Mouse (Mus musculus) erythroblast, adult 5-6 weeks (primary cell): Measurements from ENCODE around the gene Dgke. TPM values are rescaled to one million over a fixed set of nuclear protein-coding genes. Genes with fewer than 3 reads are reported as not detected.
"Not testable (repeated sequence)": the region's sequence is repeated elsewhere in the genome, so short reads cannot be mapped to it uniquely, and the experiment has no call there.

Source experiments
- ATAC-seq: replicated peaks from 2 replicates; pipeline ENCODE4 v1.8.0; 2016; ENCODE audit warnings: moderate number of reproducible peaks, mild to moderate bottlenecking, moderate TSS enrichment, inconsistent platforms; ENCODE audit not compliant: poor library complexity, low FRiP score, severe bottlenecking
- total RNA-seq, 2 experiments: library from RNA; stranded (forward) in 1 of 2; stranded (reverse) in 1 of 2; fragments of 150-400 nt in 1 of 2; fragments of 200-764, 138-1000 nt in 1 of 2; gene quantifications; 2 replicates each; pipeline versions ENCODE4 v1.2.3 to v1.2.4; 2015 to 2017; ENCODE audit warnings: low replicate concordance in 2 of 2

Dgke gene
- total RNA-seq (2015; ENCODE audit: low replicate concordance) (not detected in 2 replicates), total RNA-seq (2017; ENCODE audit: low replicate concordance) (0.70 and 1.8 TPM in 2 replicates)

DNA sequence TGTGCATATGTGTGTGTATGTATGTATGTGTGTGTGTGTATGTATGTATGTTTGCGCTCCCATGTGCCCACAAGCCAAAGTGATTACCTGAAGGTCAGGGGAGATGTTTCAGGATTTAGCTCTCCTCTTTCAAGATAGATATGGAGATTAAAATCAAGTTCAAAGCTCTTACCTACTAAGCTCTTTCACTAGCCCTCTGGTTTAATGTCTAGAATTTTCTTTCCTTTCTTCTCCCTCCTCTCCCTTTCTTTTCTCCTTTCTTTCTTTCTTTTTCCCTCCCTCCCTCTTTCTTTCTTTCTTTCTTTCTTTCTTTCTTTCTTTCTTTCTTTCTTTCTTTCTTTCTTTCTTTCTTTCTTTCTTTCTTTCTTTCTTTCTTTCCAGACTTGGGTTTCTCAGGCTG, at the start of gene Dgke:
Gene Dgke, minus strand, starts transcription at position 101 of the 400 bp plus-strand sequence.
- ATAC-seq, result no peak

DNA sequence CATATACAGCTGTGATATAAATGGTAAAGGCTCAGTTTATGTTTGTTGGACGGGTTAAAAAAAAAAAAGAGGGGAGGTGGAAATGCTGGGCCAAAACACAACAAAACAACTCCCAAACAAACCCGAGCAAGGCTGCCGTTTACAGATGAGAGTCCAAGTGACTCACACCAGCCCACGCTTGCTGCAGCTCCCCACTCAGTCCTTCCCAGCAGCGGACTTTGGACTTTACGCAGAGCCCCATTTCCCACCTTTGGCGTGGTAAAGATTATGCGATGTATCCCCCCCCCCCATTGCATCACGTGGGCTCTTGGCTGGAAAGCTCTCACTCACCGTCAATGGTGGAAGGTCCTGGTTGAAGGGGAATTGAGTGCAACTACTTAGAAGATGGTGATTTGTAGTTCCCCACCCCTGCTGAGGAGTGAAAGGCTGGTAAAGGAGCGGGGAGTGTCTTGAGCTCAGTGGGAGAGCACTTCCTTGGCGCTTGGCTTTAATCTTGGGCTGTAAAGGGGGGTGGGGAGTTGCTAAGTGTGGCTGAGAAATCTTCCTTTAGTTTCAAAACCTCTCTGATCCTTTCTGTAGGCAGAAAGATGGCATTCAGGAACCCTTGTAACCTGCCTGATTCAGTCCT, 40.6 kb upstream of the Dgke start:
- no peak for ATAC-seq

DNA sequence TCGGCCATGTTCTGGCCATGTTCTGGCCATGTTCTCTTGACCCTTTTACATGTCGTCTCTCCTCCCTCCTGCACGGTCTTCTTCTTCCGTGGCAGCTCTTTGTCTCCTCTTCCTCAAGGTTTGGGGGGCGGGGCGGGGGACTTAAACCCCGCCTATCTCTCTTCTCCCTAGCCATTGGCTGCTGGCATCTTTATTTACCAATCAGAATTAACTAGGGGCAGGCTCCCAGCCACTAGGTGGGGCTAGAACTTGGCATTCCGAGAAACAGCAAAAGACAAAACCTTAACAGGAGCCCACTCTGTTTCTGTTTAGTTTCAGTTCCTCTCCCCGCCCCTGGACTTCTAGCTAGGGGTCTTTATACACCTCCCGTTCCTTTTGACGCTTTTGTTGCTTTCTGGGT, 39.2 kb upstream of the Dgke start:
- ATAC-seq, result no peak

DNA sequence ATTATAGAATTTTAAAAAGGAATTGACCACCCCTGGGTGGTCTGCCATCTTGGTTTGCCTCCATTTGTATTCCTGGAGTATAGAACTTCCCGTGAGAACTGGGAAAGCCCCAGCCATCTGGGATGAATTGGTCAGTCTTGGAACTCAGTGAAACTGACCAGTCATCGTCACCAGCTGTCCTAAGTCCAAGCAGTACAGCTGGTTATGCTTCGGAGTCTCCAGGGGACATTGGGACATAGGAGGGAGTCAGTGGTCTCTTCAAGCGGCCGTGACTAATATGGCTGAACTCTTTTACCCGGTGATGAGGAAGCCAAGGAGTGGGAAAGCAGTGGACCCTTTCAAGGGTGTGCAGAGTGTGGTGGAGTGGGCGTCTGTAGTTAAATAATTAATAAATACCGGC, 38.6 kb upstream of the Dgke start:
- no peak for ATAC-seq

DNA sequence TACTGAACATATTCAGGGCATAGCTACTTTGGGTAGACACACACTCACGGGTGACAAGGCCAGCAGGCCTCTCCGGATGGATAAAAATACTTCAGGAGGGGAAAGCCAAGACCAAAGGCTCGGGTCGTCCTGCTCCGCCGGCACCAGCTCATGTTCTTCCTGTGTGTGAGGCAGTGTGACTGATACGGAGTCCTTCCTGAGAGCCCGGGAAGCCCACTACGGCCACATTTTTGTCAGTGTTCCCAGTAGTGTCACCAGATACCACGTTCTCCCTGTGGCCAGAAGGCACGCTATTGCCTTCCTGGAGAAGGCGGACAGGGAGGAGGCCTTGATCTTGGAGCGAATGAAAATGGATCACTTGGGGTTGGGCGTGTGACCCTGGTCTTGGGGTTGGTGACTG, 36.5 kb upstream of the Dgke start:
- no peak for ATAC-seq

DNA sequence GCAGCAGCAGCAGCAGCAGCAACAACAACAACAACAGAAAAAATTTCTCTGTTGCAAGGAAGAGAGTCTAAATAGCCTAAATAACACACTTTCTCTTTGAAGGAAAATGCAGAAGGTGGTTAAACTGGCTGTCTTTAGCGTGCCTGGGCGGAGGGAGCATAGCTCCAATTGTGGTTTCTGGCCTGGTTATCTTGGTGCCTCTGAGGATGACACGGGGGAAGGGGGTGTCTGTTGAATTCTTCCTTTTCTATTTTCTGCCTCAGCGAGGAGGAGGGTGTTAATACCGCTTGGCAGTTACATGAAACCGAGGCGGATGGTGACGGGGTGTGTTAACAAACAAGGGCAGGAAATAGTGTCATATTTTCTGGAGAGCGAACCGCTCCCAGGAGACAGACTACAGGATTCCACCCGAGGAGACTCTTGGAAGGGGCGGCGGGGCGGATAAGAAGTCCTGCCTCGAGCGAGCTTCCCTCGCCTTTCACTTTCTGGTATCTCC, 34.2 kb upstream of the Dgke start:
- ATAC-seq, result no peak; the same call in 1 of the 2 replicates

DNA sequence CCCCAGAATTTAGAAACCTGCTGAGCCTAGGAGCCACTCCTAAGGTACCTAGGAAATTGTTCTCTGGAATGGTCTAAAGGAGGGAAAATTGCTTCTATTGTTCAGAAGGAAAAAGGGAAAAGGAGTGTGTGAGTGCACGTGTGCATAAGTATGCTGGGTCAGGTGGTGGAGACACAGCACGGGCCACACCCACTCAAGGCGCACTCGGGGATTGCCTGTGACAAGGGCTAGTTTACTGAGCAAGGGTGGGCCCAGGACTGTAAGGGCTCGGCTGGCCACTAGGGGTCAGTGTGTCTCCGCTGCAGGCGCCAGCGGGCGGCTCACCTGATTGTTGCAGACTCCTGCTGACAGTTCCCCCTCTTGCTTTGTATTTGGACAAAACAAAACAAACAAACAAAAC, 33.8 kb upstream of the Dgke start:
- peak; percentile 97 for ATAC-seq

DNA sequence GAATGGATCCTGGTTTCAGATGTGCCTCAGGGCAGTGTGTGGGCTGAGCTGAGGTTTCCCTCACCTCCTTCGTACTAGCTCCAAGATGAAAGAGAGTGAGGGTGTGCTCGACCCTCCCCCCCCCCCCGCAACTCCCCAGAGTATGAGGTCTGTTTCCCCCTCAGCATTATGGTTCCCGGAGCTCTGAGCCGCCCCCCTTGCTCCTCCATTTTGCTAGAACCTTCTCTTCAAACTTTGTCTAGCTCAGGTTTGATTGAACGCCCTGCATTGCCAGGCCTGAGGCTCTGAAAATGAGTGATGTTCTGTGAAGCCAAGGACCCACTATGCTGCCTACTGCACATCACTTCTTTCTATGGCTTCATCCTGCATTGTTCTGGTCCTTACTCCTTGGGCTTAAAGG, 32.3 kb upstream of the Dgke start:
- ATAC-seq, result no peak

DNA sequence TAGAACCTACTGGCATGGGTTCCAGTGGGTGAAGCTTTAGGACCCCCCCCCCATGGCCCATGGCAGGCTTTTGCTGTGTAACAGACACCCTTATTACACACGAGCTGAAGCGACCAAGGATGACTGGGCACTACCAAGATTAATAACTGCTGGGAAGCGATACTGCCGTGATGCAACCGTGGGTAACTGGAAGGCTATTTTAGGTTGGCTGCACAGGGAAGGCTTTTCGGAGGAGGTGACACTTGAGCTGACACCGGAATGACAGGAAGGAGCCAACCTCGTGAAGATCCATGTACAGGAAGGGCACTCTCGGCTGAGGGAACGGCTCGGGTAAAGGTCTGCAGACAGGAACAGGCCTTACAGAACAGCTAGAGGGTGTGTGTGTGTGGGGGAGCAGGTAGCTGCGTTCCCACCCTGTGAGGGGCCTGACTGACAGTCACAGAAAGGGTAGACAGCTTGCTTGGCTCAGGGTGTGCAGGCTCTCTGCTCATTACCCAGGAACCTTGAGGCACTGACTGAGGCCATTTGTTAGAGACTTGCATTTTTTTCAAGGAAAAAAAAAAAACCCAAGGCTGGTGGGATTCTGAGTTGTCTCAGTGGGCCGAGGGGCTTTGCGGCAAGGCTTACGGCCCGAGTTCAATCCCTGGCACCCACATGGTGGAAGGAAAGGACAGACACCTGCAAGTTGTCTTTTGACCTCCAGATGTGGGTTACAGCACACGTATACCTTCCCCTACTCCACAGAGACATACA, 31.6 kb upstream of the Dgke start:
- ATAC-seq, result no peak

DNA sequence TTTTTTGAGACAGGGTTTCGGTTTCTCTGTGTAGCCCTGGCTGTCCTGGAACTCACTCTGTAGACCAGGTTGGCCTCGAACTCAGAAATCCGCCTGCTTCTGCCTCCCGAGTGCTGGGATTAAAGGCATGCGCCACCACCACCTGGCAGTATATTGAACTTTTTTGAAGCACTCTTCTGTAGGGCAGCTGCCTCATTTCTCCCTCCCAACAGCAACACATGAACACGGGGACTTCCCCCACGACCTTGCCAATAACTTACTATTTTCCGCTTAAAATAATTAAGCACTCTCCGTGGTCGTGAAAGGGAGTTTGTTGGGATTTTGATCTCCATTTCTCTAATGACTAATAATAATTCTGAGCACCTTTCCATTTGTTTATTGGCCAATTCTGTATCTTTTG, 30.6 kb upstream of the Dgke start:
- not testable (repeated sequence) for ATAC-seq

DNA sequence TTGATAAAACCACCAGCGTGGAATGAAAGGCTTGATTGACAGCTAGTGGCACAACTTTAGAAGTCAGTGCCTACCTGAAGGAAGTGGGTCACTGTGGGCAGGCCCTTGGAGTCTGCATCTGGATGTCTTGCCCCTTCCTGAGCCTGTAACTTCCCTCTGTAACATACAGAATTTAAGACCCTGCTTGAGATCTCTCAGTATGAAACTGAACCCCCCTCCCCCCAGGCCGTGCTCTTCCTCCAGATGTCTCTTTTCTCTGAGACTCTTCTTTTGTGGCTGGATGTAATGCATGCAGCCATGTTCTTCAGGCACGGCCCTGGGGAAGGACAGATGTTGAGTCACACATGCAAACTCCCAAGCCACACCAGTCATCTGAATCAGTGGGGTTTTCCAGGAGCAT, 28.7 kb upstream of the Dgke start:
- no peak for ATAC-seq

DNA sequence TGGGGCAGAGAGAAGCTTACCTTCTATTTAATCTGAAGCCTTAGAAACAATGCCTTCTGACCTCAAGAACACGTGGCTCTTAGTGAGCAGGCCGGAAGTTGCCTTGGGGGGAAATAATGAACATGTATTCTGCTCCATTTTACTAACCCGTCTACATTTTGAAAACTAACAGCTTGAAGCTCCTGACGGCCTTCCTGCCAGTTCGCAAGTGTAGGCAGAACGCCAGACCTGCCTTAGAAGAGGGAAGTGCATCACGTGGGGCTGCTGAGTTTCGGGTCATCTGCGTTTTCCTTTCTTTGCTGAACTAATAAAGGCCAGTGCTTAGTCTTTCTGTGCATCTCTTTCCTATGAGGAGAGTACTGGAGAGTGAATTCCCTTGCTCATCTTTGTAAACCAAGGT, 26.1 kb upstream of the Dgke start:
- ATAC-seq, result no peak

DNA sequence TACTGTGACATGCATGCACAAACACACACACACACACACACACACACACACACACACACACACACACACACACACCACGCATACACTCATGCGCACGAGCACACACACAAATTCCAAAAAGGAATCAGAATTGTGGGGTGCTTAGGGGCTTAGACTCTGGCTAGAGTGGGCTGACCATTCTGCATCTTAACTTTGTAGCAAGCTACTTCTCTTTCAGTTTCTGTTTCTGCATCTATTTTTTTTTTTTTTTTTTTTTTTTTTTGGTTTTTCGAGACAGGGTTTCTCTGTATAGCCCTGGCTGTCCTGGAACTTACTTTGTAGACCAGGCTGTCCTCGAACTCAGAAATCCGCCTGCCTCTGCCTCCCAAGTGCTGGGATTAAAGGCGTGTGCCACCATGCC, 23.7 kb upstream of the Dgke start:
- not testable (repeated sequence) for ATAC-seq

DNA sequence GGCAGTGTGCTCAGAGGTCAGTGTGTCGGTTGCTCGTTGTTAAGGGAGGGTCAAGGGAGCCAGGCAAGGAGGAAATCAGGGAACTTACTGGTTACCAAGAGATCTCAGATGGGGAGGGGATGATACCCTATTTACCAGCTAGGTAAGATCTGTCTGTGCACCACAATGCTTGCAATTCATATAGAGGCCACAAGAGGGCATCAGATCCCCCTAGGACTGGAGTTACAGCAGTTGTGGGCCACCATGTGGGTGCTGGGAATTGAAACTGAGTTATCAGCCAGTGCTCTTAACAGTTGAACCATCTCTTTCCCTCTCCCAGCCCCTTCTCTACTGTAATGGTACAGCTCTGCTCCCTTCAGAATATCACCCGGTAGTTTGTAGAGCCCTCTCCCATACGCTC, 22.1 kb upstream of the Dgke start:
- ATAC-seq, result 0 out of 2 replicates have a peak, but pooled peaks have one; percentile 70

DNA sequence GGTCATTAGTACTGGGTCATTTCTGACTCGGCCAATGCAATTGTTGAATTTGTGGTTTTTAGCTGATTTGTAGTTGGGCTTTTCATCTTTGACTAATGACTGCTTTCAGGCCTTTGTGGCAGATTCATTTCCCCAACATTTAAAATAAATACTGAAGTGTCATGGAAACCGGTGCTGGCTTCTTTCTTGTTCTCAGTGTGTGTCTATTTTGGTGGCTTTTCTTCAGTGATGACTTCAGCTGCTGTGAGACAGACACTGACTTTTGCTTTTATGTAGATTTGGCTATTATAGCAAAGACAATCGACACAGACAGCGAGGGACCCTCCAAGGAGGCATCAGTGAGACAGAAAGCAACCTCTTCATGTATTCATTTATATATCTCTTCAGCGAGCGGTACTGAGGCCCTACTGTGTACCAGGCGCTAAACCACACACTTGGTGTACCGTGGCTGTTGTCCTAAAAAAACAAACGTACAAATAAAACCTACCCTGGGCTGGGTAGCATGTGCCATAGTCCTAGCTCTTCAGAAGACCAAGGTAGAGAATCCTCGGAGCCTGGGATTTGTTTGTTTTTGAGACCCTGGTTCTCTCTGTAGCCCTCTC, 19.7 kb upstream of the Dgke start:
- no peak for ATAC-seq

DNA sequence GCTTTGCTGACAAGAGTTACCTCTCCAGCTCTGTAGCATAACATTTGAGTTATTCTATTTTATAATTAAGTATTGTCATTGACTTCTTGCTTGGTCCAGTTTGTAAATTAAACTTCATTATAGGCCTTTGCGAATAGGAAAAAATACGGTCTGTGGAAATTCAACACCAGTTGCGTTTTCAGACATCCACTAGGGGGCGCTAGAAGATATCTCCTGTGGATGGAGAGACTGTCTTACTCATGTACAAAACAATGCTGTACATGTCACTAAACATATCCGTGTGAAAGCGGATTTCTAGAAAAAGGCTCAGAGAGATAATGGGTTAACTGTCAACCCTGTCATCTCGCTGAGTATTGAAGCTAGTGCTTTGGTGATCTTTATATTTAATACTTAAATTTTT, 18.0 kb upstream of the Dgke start:
- no peak for ATAC-seq

DNA sequence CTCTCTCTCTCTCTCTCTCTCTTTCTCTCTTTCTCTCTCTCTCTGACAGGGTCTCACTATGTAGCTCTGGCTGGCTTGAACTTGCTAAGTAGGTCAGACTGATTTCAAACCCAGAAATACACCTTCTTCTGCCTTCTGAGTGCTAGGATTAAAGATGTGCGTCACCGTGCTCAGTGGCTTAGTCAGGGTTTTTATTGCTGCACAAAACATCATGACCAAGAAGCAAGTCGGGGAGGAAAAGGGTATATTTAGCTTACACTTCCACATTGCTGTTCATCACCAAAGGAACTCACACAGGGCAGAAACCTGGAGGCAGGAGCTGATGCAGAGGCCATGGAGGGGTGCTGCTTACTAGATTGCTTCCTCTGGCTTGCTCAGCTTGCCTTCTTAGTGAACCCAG, 16.0 kb upstream of the Dgke start:
- not testable (repeated sequence) for ATAC-seq

DNA sequence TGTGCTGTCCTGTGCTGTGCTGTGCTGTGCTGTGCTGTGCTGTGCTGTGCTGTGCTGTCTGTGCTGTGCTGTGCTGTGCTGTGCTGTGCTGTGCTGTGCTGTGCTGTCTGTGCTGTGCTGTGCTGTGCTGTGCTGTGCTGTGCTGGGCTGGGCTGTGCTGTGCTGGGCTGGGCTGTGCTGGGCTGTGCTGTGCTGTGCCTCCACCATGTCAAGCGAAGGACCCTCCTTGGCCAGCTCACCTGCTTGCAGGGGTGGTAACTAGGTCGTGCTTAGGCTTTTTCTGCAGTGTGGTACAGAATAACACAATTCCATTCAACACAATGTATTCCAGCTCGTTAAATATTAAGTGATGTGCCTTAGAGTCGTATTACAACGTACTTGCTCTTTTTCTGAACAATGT, 15.3 kb upstream of the Dgke start:
- not testable (repeated sequence) for ATAC-seq

DNA sequence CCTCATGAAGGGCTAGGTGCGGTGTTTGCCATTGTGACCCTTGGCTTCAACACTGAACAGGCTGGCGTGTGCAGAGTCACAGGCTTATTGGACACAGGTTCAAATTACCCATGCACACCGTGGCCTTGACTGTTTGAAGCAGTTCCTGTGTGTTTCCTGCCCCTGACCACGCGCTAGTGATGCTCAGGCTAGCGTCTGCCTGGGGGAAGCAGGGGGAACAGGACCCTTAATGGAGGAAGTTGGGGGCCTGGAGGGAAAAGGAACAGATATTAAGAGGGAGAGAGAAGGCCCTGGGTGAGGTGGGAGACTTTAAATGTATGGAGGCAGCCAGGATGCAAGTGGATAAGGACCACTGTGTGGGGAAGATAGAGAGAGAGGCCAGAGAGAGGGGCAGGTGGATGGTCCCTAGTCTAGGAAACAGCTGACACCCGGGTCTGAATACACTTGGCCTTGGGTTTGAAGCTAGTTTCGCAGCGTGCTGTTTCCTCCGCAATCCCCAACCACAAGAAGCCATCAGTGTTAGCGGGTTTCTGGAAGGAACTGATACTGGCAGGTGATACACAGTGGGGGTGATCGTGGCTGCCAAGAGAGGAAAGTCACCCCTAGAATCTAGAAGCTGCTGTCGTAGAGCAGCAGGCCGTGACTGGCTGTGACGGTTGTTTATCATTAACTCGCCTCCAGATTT, 12.5 kb upstream of the Dgke start:
- ATAC-seq, result no peak

DNA sequence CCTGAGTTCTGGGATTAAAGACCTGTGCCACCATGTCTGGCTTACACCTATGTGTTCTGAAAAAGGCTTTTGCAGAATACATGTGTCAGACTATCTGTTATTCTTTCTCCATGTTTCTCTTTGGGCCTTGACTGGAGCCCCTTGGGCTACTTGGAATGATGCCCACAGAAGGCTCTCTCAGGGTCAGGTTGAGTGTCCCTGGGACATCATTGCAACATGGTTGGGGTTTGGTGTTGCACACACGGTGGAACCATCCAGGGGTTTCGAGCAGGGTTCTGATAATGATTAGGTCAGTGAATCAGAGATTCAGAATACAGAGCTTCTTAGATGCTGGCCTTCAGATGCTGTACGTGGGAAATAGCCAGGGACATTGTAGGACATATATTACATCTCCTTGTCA, 11.7 kb upstream of the Dgke start:
- ATAC-seq, result no peak
